Mouse (Mus musculus): ENCODE results near the gene Nup43. TPM values are rescaled to one million over a fixed set of nuclear protein-coding genes. Genes with fewer than 3 reads are reported as not detected.

Nup43 gene
- 19.7 TPM for polyA plus RNA-seq (2017; shearing (Covaris generic))

DNA sequence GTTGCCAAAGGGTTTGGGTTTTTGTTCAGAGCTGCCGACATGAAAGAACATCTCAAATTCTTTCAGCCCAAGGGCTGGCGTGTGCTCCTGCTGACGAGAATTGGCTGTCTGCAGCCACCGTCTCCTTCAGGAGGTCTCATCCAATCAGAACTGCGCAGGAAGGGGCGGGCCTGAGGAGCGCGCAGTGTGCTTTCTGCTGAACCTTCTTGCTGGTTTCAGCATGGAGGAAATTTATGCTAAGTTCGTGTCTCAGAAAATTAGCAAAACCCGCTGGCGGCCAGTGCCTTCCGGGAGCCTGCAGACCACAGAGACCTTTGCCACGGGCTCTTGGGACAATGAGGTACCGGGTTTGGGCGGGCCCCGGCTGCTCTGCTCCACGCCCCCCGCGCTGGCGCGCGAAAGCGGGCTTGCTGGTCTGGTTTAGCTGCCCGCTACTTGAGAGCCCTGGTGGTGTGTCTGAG is at the start of gene Nup43:
Gene Nup43 (plus strand): TSS at position 162 of the 461 bp plus-strand sequence.

DNA sequence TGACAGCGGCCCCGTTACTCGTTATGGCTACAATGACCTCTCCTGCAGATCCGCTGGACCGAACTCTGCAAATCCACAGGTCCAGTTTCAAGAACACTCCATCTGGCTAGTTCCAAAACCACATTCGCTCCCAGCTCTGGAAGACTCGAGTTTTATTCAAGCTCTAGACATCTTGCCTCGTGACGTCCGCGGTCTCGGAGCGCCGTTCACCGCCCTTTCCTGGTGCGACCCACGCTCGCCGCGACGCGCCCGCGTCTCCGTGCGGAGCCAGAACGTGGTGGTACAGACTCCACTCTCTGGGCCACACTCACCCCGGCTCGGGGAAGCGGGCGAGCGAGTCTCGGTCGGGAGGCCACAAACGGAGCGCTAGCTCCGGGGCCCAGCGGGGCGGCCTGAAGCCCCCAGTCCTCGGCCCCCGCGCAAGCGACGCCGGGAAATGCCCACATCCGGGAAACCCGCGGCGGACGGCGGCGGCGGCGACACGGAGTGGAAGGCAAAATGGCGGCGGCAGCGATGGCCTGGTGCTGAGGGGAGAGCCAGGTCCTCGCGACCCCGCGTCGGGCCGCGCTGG is 13.5 kb downstream of the Nup43 start, which contains the start of the genes Pcmt1 and Lats1:
Gene Pcmt1 (minus strand): TSS at position 406 of the 571 bp plus-strand sequence.
Gene Lats1 (plus strand): TSS at position 484 of the 571 bp plus-strand sequence.

DNA sequence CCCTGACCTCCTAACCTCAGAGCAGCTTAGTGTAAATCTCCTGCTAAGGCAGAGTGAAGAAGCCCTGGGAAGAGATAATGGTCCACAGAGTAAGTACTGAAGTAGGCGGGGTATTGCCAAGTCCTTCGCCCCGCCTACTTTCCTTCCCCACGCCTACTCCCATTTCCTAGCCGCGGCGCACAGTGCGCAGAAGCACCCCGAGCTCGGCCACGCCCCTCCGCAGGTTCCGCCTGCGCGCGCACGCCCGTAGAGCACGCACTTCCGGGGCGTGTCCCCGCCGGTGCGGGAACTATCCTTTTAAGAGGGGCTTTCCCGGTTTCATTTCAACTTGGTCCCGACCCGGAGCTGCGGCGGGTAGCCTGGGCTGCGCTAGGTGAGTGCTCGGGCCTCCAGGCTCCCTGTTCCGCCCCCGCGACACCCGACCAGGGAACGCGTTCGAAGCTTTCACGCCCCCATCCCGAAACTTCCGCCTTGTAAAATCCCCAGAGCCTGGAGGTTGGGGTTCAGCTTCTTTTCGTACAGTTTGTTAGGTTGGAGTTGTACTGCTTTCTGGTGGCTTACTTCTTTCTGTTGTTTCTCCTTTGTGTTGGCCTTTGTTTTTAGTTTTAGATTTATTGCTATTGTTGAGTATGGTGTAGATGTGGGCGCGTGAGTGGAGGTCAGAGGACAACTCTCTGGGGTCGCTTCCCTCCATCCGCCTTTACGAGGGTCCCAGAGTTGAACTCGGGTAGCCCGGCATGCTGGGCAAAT is 58.6 kb downstream of the Nup43 start, which contains the start of gene Katna1:
Gene Katna1 (plus strand): TSS at position 250 of the 750 bp plus-strand sequence.

Other genes starting within 250 kb of the Nup43 start
- 3.0 TPM for gene Ulbp1, start 193.9 kb upstream of the Nup43 start, polyA plus RNA-seq (2017; shearing (Covaris generic))
- 1.4 TPM for gene Lrp11, start 77.7 kb upstream of the Nup43 start, polyA plus RNA-seq (2017; shearing (Covaris generic))
- gene Pcmt1, start 13.6 kb downstream of the Nup43 start, polyA plus RNA-seq (2017; shearing (Covaris generic)): 109 TPM
- 18.0 TPM for gene Lats1, start 13.7 kb downstream of the Nup43 start, polyA plus RNA-seq (2017; shearing (Covaris generic))
- gene Katna1, start 58.5 kb downstream of the Nup43 start, polyA plus RNA-seq (2017; shearing (Covaris generic)): 98.2 TPM
- 87.6 TPM for gene Ginm1, start 125.3 kb downstream of the Nup43 start, polyA plus RNA-seq (2017; shearing (Covaris generic))
- 120 TPM for gene Ppil4, start 125.4 kb downstream of the Nup43 start, polyA plus RNA-seq (2017; shearing (Covaris generic))
- gene Zc3h12d, start 165.0 kb downstream of the Nup43 start, polyA plus RNA-seq (2017; shearing (Covaris generic)): 11.5 TPM